Mouse (Mus musculus): ENCODE measurements around the gene Olfr429. TPM values are rescaled to one million over a fixed set of nuclear protein-coding genes. Genes with fewer than 3 reads are reported as not detected.
"Not testable (repeated sequence)": the region's sequence is repeated elsewhere in the genome, so short reads cannot be mapped to it uniquely, and the experiment has no call there.

Gene Olfr429
- polyA plus RNA-seq (2012; ENCODE audit: insufficient read depth, insufficient read length, missing spikeins) = 0.61 TPM in 1 of 2 replicates, not detected in the other

- no peaks in the 10 kb centered on the region for H3K4me1 ChIP-seq (ENCODE audit: control insufficient read depth, insufficient read depth, low read length)
- TF ChIP-seq CTCF (IDR thresholded peaks at IDR 0.05; ENCODE audit: low read depth, low read length) (no peak), POLR2A (IDR thresholded peaks at IDR 0.05; ENCODE audit: borderline replicate concordance, low read depth, low read length) (no peak)
- H3K4me3 ChIP-seq (ENCODE audit: insufficient read depth, low read length) = no peak within 1 kb of the TSS
- H3K27ac ChIP-seq (ENCODE audit: insufficient read depth, low read depth, low read length) = no peak within 1 kb of the TSS
Observed at GRCm38 (mm10) chr1:174084031-174084430, at the start of gene Olfr429. Gene Olfr429, plus strand, starts transcription at chr1:174084331.

- TF ChIP-seq POLR2A (IDR thresholded peaks at IDR 0.05; ENCODE audit: borderline replicate concordance, low read depth, low read length) = no peak
- no peak for TF ChIP-seq CTCF (IDR thresholded peaks at IDR 0.05; ENCODE audit: low read depth, low read length)
- H3K27ac ChIP-seq (ENCODE audit: insufficient read depth, low read depth, low read length) = no peak overlapping the region
- no peak overlapping the region for H3K4me3 ChIP-seq (ENCODE audit: insufficient read depth, low read length)
- peaks cover 6% of the 10 kb centered on the region for H3K4me1 ChIP-seq (ENCODE audit: control insufficient read depth, insufficient read depth, low read length)
Observed at GRCm38 (mm10) chr1:174035841-174036240, 48.3 kb upstream of the Olfr429 start.

- TF ChIP-seq POLR2A (IDR thresholded peaks at IDR 0.05; ENCODE audit: borderline replicate concordance, low read depth, low read length) = no peak
- no peak for TF ChIP-seq CTCF (IDR thresholded peaks at IDR 0.05; ENCODE audit: low read depth, low read length)
- Histone ChIP-seq H3K4me1 (ENCODE audit: control insufficient read depth, insufficient read depth, low read length) (peaks cover 19% of the 10 kb centered on the region), H3K27ac (ENCODE audit: insufficient read depth, low read depth, low read length) (no peak overlapping the region), H3K4me3 (ENCODE audit: insufficient read depth, low read length) (no peak overlapping the region)
Observed at GRCm38 (mm10) chr1:174038480-174038879, 45.7 kb upstream of the Olfr429 start.

DNA sequence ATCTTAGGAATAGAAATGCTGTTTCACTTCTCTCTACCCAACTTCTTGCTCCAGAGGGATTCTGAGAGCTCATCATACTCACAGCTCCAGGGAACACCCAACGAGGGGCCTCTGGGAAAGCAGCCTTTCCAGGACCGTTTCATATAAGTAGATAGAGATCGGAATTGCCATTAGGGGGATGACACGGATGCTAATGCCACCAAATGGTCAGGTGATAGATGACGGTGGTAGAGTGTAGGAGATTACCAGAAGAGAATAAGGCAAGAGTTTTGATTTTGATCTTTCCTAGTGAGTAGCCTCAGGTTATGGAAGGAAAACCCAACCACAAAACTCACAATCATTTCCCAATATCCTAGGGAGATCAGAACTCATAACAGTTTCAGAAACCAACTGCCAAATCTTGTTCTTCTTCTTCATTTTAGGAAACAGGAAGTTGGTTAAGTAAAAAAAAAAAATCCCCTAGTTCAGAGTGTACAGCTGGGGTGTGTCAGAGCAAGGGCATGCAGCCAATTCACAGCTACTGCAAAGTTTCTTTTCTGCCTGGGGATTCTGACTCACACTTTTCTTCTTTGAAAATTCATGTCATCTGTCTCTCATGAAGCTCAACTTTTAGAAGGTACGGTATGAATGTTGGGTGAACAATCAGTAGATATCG, 43.5 kb upstream of the Olfr429 start, which contains the start of gene Olfr433:
Gene Olfr433 (plus strand): TSS at position 183 of the 655 bp plus-strand sequence.
- TF ChIP-seq CTCF (IDR thresholded peaks at IDR 0.05; ENCODE audit: low read depth, low read length) = no peak
- TF ChIP-seq POLR2A (IDR thresholded peaks at IDR 0.05; ENCODE audit: borderline replicate concordance, low read depth, low read length) = no peak
- Histone ChIP-seq H3K4me3 (ENCODE audit: insufficient read depth, low read length) (0 out of 2 replicates have a peak within 1 kb of the TSS, but pooled peaks have one; percentile 2), H3K27ac (ENCODE audit: insufficient read depth, low read depth, low read length) (peak within 1 kb of the TSS; percentile 65), H3K4me1 (ENCODE audit: control insufficient read depth, insufficient read depth, low read length) (peaks cover 20% of the 10 kb centered on the region)

- not testable (repeated sequence) for H3K4me3 ChIP-seq (ENCODE audit: insufficient read depth, low read length)
- H3K4me1 ChIP-seq (ENCODE audit: control insufficient read depth, insufficient read depth, low read length) = peaks cover 20% of the 10 kb centered on the region
Observed at GRCm38 (mm10) chr1:174042091-174042884, 41.8 kb upstream of the Olfr429 start.

GRCm38 (mm10) chr1:174044431-174044830, 39.7 kb upstream of the Olfr429 start:
- Histone ChIP-seq H3K4me3 (ENCODE audit: insufficient read depth, low read length) (no peak overlapping the region), H3K27ac (ENCODE audit: insufficient read depth, low read depth, low read length) (no peak overlapping the region), H3K4me1 (ENCODE audit: control insufficient read depth, insufficient read depth, low read length) (peaks cover 22% of the 10 kb centered on the region)
- TF ChIP-seq POLR2A (IDR thresholded peaks at IDR 0.05; ENCODE audit: borderline replicate concordance, low read depth, low read length) (no peak), CTCF (IDR thresholded peaks at IDR 0.05; ENCODE audit: low read depth, low read length) (no peak)

More at GRCm38 (mm10) chr1:174042091-174042884, 41.8 kb upstream of the Olfr429 start:
- H3K27ac ChIP-seq (ENCODE audit: insufficient read depth, low read depth, low read length) = not testable (repeated sequence)

DNA sequence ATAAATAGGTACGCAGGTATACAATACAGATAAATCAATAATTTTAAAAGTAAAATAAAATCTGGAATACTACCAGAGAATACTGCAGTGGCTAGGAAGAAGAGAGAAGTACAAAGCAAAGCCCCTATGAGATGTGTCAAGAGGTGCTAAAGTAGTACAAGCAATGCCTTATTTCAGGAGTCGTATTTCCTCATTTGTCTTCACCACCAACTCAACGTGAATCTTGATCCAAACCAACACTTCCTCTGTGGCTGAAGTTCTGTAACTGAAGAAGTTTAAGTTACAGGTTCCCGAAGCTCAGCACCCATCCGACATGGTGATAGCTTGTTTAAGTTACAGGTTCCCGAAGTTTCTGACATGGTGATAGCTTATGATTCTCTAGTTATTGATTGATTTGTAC, 35.9 kb upstream of the Olfr429 start:
- not testable (repeated sequence) for H3K4me3 ChIP-seq (ENCODE audit: insufficient read depth, low read length); H3K27ac ChIP-seq (ENCODE audit: insufficient read depth, low read depth, low read length)
- peaks cover 19% of the 10 kb centered on the region for H3K4me1 ChIP-seq (ENCODE audit: control insufficient read depth, insufficient read depth, low read length)

DNA sequence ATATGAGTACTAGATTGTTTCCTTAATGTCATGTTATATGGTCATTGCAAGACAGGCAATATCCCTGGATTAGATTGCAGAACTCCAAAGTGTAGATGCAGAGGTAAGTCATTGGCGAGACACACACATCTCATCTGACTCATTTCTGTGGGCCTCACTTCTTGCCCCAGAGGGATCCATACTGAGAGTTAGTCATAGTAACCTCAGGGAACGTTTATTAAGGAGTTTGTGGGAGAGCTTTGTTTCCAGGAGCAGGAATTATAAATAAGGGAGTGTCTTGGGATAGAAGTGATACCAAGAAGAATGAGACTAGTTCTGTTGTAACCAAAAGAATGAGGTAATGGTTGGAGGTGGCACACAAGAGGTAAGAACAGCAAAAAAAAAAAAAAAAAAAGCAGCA, 35.2 kb upstream of the Olfr429 start, which contains the start of gene Olfr432:
Gene Olfr432 (plus strand): TSS at position 313 of the 400 bp plus-strand sequence.
- Histone ChIP-seq H3K4me1 (ENCODE audit: control insufficient read depth, insufficient read depth, low read length) (peaks cover 17% of the 10 kb centered on the region), H3K27ac (ENCODE audit: insufficient read depth, low read depth, low read length) (no peak within 1 kb of the TSS), H3K4me3 (ENCODE audit: insufficient read depth, low read length) (no peak within 1 kb of the TSS)
- TF ChIP-seq POLR2A (IDR thresholded peaks at IDR 0.05; ENCODE audit: borderline replicate concordance, low read depth, low read length) (no peak), CTCF (IDR thresholded peaks at IDR 0.05; ENCODE audit: low read depth, low read length) (no peak)

GRCm38 (mm10) chr1:174049357-174049756, 34.8 kb upstream of the Olfr429 start:
- H3K4me1 ChIP-seq (ENCODE audit: control insufficient read depth, insufficient read depth, low read length) = peaks cover 17% of the 10 kb centered on the region
- H3K27ac ChIP-seq (ENCODE audit: insufficient read depth, low read depth, low read length); H3K4me3 ChIP-seq (ENCODE audit: insufficient read depth, low read length): not testable (repeated sequence)

DNA sequence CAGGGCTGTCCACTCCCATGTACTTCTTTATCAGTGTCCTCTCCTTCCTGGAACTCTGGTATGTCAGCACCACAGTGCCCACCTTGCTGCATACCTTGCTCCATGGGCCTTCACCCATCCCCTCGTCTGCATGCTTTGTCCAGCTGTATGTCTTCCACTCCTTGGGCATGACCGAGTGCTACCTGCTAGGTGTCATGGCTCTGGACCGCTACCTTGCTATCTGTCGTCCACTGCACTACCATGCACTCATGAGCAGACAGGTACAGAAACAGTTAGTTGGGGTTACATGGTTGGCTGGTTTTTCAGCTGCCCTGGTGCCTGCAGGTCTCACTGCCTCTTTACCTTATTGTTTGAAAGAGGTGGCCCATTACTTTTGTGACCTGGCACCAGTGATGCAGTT, 33.6 kb upstream of the Olfr429 start:
- Histone ChIP-seq H3K27ac (ENCODE audit: insufficient read depth, low read depth, low read length) (no peak overlapping the region), H3K4me3 (ENCODE audit: insufficient read depth, low read length) (no peak overlapping the region), H3K4me1 (ENCODE audit: control insufficient read depth, insufficient read depth, low read length) (peaks cover 17% of the 10 kb centered on the region)
- TF ChIP-seq POLR2A (IDR thresholded peaks at IDR 0.05; ENCODE audit: borderline replicate concordance, low read depth, low read length) (no peak), CTCF (IDR thresholded peaks at IDR 0.05; ENCODE audit: low read depth, low read length) (no peak)
